Mouse (Mus musculus): ENCODE measurements around the gene Gramd1a.

GRCm38 (mm10) chr7:31130197-31130596 lies 25.5 kb downstream of the Gramd1a start:
- TF ChIP-seq CTCF (IDR thresholded peaks at IDR 0.05; ENCODE audit: low read depth, low read length) (no peak), EP300 (IDR thresholded peaks at IDR 0.05; ENCODE audit: insufficient read depth, low read depth, low read length) (no peak)
